Mouse (Mus musculus) kidney, embryonic 14.5 days (tissue): ENCODE results near the gene Arcn1. TPM values are rescaled to one million over a fixed set of nuclear protein-coding genes. Genes with fewer than 3 reads are reported as not detected.
A peak's percentile ranks its signal among the peaks of the same experiment; 100 is the strongest.

ENCODE experiments used
- ATAC-seq: fragments of 200-750 bp; cut with Nextera tagmentation; 2 replicates; pipeline ENCODE4 v1.8.0; 2017; ENCODE audit warnings: moderate number of reproducible peaks, mild to moderate bottlenecking, moderate TSS enrichment, moderate library complexity; ENCODE audit not compliant: low FRiP score, low TSS enrichment
- H3K27ac ChIP-seq: fragments of 300-500 bp; sonication (generic); 2 replicates; pipeline ENCODE4 v1.5.1; 2014; ENCODE audit warnings: low read depth, mild to moderate bottlenecking, low read length, moderate library complexity, mixed read lengths
- H3K27me3 ChIP-seq: fragments of 300-500 bp; sonication (generic); 2 replicates; pipeline ENCODE4 v1.6.1; 2014; ENCODE audit warnings: mild to moderate bottlenecking, low read length; ENCODE audit not compliant: control insufficient read depth, insufficient read depth
- H3K36me3 ChIP-seq: fragments of 300-500 bp; sonication (generic); 2 replicates; pipeline ENCODE4 v1.6.1; 2014; ENCODE audit warnings: low read length, mixed read lengths; ENCODE audit not compliant: control insufficient read depth, insufficient read depth
- H3K4me1 ChIP-seq: fragments of 300-500 bp; sonication (generic); 2 replicates; pipeline ENCODE4 v1.6.1; 2014; ENCODE audit warnings: low read length, mixed read lengths; ENCODE audit not compliant: control insufficient read depth, insufficient read depth
- H3K4me2 ChIP-seq: fragments of 300-500 bp; sonication (generic); replicated peaks from 2 replicates; pipeline ENCODE4 v1.6.1; 2014; ENCODE audit warnings: low read depth, mild to moderate bottlenecking, low read length
- H3K4me3 ChIP-seq: fragments of 300-500 bp; sonication (generic); 2 replicates; pipeline ENCODE4 v1.5.1; 2014; ENCODE audit warnings: mild to moderate bottlenecking, low read length
- H3K9ac ChIP-seq: fragments of 300-500 bp; sonication (generic); 2 replicates; pipeline ENCODE4 v1.6.1; 2014; ENCODE audit warnings: low read depth, mild to moderate bottlenecking, low read length, moderate library complexity
- H3K9me3 ChIP-seq: fragments of 300-500 bp; sonication (generic); 2 replicates; pipeline ENCODE4 v1.6.1; 2016; ENCODE audit warnings: low read length; ENCODE audit not compliant: control insufficient read depth
- WGBS: fragments of 180-500 bp; shearing (Covaris S2); extraction: QIAGEN DNeasy Blood & Tissue Kit; methylation state at CpG from one replicate; pipeline ENCODE4 v1.1.7; 2014; 5-methylcytosine and 5-hydroxymethylcytosine counted together
- polyA plus RNA-seq: library from polyadenylated mRNA; unstranded; fragments of >200 nt; fragmentation: Nextera tagmentation; extraction: Ambion mirVana; gene quantifications from 2 replicates; pipeline ENCODE4 v1.2.1, GENCODE M21; 2014

The Arcn1 gene
- polyA plus RNA-seq, 1 experiment from 2014 or later = 219 TPM

DNA sequence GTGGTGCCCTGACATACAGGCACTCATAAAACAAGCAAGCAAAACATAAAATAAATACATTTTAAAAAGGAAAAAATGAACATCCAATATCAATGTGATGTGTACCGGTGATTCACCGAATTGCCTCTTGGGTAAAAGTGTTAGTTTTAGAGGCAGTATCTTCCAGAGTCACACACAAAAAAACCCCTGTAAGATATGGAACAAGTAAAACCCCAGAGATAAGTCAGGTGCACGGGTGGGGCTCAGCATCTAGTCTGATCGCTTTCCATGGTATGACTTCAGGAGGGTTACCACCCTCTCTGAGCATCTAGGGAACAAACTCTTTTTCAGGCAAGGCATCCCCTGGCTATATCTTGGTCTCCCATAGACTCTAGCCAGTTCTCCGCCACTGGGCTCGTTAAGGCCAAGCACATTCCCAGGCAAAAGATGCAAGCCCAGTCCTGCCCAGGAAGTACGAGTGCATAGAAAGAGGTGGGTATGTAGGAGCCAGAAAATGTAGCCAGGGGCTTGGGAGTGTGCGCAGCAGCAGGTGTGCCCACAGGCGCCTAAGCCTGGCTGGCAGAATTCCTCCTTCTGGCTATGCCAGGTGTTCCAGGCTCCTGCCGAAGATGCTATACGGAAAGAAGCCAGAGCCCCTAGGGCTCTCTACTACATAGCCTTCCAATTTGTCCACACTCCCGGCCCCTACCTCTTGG, 48.6 kb downstream of the Arcn1 start:
- peaks cover 15% of the 10 kb centered on the region for H3K4me1 ChIP-seq
- whole genome bisulfite sequencing = 91% methylated on average over 12 of the region's 12 CpGs
- H3K36me3 ChIP-seq = peaks cover 35% of the 10 kb centered on the region
- H3K9me3 ChIP-seq = no peaks in the 10 kb centered on the region
- H3K9ac ChIP-seq = 0 out of 2 replicates have a peak overlapping the region, but pooled peaks have one; percentile 7
- no peaks in the 10 kb centered on the region for H3K27me3 ChIP-seq
- no peak overlapping the region for H3K27ac ChIP-seq
- no peak for ATAC-seq
- H3K4me3 ChIP-seq = no peak overlapping the region
- no peak overlapping the region for H3K4me2 ChIP-seq

DNA sequence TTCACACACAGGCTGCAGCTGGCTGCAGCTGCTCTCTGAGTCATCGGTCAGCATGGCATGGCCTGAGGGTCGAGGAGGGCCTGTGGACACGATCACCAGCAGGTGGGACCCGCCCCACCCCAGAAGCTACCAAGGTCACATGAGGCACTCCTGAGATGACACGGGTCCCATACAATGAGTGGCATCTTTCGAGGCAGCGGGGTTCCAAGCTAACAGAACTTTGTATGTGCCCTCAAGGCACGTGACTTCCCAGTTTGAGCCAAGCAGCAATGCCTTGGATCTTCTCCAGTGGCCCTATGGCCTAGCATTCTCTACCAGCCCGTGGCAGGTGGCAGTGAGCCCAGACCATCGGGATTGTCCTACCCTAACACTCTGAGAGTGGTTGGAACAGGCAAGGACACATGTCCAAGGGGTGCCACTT, 49.8 kb downstream of the Arcn1 start:
- no peaks in the 10 kb centered on the region for H3K9me3 ChIP-seq
- no peak overlapping the region for H3K4me3 ChIP-seq
- peaks cover 10% of the 10 kb centered on the region for H3K4me1 ChIP-seq
- H3K36me3 ChIP-seq = peaks cover 41% of the 10 kb centered on the region
- H3K9ac ChIP-seq = no peak overlapping the region
- H3K27me3 ChIP-seq = no peaks in the 10 kb centered on the region
- no peak for ATAC-seq
- H3K4me2 ChIP-seq = no peak overlapping the region
- 80% methylated on average over 10 of the region's 10 CpGs for WGBS
- no peak overlapping the region for H3K27ac ChIP-seq

DNA sequence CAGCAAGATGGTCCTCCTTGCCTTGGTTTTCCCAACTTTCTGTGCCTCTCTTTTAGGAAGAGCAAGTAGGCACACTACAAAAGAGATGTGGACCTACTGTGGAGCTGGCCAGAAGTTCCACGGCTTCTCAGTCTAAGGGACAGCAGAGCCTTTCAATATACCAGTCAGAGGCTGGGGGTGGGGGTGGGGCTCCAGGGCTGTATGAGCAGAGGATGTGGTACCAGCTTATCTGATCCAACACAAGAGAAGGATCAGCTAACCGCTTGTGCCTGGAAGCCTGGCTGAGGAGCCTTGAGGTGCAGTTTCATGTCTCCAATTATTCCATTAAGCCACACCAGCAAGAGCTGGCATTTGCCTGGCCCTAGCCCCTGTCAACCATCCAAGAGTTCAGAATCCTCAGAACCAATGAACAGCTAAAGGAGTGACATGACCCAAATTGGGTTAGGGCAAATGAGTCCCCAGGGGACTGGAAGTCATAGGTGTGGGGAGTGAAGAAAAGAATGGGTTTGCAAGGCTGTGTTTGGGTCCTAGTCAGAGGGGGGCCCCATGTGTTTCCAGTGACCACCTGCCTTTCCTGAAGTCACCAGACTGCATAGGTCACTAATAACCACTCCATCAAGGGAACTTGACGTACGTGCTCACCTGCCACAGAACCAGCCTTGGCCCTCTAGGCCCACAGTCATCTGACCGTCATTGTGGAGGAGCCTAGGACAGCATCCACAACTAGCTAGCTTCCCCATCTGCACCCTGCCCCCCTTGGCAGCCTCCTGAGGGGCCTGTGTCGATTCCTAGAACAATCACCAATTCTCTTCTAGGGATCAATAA, 50.4 kb downstream of the Arcn1 start:
- Histone ChIP-seq H3K4me2 (no peak overlapping the region), H3K4me3 (no peak overlapping the region), H3K27me3 (no peaks in the 10 kb centered on the region), H3K36me3 (peaks cover 45% of the 10 kb centered on the region), H3K27ac (no peak overlapping the region), H3K4me1 (peaks cover 10% of the 10 kb centered on the region), H3K9ac (no peak overlapping the region), H3K9me3 (no peaks in the 10 kb centered on the region)
- no peak for ATAC-seq
- WGBS = 77% methylated on average over 6 of the region's 6 CpGs

- no peak overlapping the region for H3K4me3 ChIP-seq
- no peaks in the 10 kb centered on the region for H3K27me3 ChIP-seq
- H3K9ac ChIP-seq = no peak overlapping the region
- peaks cover 54% of the 10 kb centered on the region for H3K36me3 ChIP-seq
- no peak for ATAC-seq
- no peak overlapping the region for H3K27ac ChIP-seq
- peaks cover 9% of the 10 kb centered on the region for H3K4me1 ChIP-seq
- WGBS = 91% methylated on average over 29 of the region's 29 CpGs
- H3K4me2 ChIP-seq = no peak overlapping the region
- no peaks in the 10 kb centered on the region for H3K9me3 ChIP-seq
Measured at GRCm38 (mm10) chr9:44715705-44716362, 51.8 kb downstream of the Arcn1 start.

DNA sequence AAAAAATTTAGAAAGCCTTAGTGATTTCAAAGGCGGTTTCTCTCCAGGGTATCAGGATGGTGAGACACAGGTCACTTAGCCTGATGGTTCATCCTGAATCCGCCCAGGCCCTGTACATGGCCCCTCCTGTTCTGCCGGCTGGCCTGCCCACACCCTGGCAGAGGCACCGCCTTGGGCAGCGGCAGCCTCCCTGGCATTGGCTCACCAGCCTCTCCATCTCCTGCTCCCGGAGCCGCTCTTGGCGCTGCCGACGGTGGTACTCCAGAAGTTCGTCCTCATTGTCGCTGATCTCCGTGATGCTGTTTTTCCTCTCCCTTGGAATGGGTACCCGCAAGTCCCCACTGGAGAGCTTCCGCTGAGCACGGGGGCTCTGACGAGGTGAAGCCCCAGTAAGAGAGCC, 52.5 kb downstream of the Arcn1 start:
- H3K4me3 ChIP-seq = no peak overlapping the region
- H3K36me3 ChIP-seq = peaks cover 60% of the 10 kb centered on the region

DNA sequence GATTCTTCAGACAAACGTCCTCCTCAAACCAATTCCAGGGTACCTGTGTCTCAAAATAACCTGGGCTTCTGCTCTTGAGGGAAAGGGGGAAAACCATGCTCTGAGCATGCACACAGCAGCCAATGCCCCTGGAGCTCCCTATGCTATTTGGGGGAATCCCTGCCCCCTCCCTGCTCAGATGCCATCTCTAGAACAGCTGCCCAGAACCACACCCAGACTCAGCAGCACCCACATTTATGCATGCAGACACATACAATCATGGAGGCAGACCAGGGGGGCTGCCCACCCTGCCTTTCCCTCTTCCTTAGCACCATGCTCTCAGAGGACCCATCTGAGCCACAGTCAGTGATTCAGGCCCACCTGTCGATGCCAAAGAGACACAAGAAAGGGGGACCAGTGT, 54.1 kb downstream of the Arcn1 start:
- Histone ChIP-seq H3K4me2 (no peak overlapping the region), H3K9ac (no peak overlapping the region), H3K4me3 (no peak overlapping the region), H3K27me3 (no peaks in the 10 kb centered on the region), H3K27ac (no peak overlapping the region), H3K9me3 (no peaks in the 10 kb centered on the region), H3K36me3 (peaks cover 60% of the 10 kb centered on the region), H3K4me1 (peaks cover 5% of the 10 kb centered on the region)
- 82% methylated on average over 2 of the region's 2 CpGs for WGBS
- ATAC-seq = no peak

More for the DNA sequence above, 52.5 kb downstream of the Arcn1 start:
- Histone ChIP-seq H3K4me2 (no peak overlapping the region), H3K27me3 (no peaks in the 10 kb centered on the region), H3K9ac (no peak overlapping the region), H3K27ac (no peak overlapping the region), H3K4me1 (peaks cover 2% of the 10 kb centered on the region), H3K9me3 (no peaks in the 10 kb centered on the region)
- WGBS = 87% methylated on average over 17 of the region's 17 CpGs
- ATAC-seq = no peak

- H3K27ac ChIP-seq = no peak overlapping the region
- peaks cover 8% of the 10 kb centered on the region for H3K4me1 ChIP-seq
- 91% methylated on average over 6 of the region's 6 CpGs for WGBS
Measured at GRCm38 (mm10) chr9:44713080-44713479, 54.6 kb downstream of the Arcn1 start.

DNA sequence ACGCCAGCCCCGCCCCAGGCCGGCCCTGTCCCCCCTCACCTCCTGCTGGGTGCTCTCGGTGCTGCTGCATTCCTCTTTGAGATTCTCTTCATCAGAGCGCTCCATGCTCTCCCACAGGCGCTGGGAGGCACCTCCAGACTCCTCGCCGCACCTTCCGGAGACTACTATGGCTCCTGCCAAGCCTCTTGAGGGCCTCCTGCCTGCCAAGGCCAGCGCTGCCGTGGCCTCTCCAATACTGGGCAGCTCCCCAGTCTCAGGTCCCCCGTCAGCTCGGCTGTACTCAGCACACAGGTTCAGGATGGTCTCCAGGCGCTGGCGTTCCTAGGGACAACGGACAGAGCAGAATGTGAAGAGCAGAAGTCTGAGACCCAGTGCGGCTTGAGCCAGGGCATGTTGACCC, 56.0 kb downstream of the Arcn1 start:
- H3K4me3 ChIP-seq = no peak overlapping the region
- 70% methylated on average over 17 of the region's 17 CpGs for WGBS
- ATAC-seq = no peak
- no peak overlapping the region for H3K4me2 ChIP-seq
- H3K27ac ChIP-seq = no peak overlapping the region
- H3K9me3 ChIP-seq = no peaks in the 10 kb centered on the region
- peaks cover 59% of the 10 kb centered on the region for H3K36me3 ChIP-seq
- peaks cover 16% of the 10 kb centered on the region for H3K4me1 ChIP-seq
- no peak overlapping the region for H3K9ac ChIP-seq
- H3K27me3 ChIP-seq = no peaks in the 10 kb centered on the region

More at GRCm38 (mm10) chr9:44713080-44713479, 54.6 kb downstream of the Arcn1 start:
- Histone ChIP-seq H3K27me3 (no peaks in the 10 kb centered on the region), H3K9me3 (no peaks in the 10 kb centered on the region), H3K4me2 (no peak overlapping the region), H3K4me3 (no peak overlapping the region), H3K36me3 (peaks cover 59% of the 10 kb centered on the region), H3K9ac (no peak overlapping the region)
- ATAC-seq = no peak
